Mouse (Mus musculus): Measurements from ENCODE around the gene Zfp13. TPM values are rescaled to one million over a fixed set of nuclear protein-coding genes. Genes with fewer than 3 reads are reported as not detected.

The Zfp13 gene
- polyA plus RNA-seq, 1 experiment from 2014 or later = 19.2 TPM

DNA sequence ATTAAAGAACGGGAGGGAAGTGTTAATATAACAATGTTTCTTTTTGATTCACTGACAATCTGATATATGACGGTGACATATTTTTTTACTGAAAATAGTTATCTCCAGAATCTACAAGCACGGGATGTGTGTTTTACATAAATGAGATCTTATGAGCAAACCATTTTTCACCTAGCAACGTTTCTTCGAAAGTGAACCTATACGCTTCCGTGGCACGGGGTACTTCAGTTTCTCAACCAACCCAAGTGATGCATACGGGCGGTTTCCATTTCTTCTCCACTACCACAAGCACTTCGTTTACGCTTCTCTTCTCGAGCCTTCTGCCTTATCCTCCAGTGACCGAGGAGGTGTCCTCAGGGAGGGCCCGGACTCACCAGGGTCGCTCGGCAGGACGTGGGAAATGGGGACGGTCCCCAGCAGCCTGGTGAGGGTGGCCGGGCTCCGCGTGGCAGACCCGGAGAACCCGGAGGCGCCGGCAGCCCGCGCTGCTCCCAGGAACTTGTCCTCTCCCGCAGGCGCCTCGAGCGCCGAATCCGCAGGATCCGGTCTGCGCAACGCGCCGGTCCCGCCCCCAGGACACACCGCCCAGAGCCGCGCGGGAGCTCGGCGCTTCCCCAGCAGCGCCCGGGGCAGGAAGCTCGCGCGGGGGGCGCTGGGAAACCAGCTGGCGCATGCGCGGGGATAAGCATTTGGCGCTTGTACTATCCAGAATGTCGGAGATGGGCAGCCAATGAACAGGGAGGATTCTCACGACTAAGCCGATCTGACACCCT, 35.5 kb downstream of the Zfp13 start, which contains the start of gene Zfp213:
TSS of gene Zfp213 (minus strand) at position 644 of the 773 bp plus-strand sequence.
- Histone ChIP-seq H3K36me3 (ENCODE audit: control insufficient read depth, insufficient read depth, low read length) (no peaks in the 10 kb centered on the region; the same call in 1 of the 2 replicates), H3K4me1 (replicated peaks; ENCODE audit: control insufficient read depth, insufficient read depth, low read length) (no peaks in the 10 kb centered on the region; the same call in 1 of the 2 replicates), H3K27ac (ENCODE audit: low read depth, low read length) (peak within 1 kb of the TSS; percentile 86), H3K4me3 (ENCODE audit: low read depth, low read length) (peak within 1 kb of the TSS; percentile 77), H3K9ac (ENCODE audit: low read length) (peak within 1 kb of the TSS; percentile 95), H3K27me3 (ENCODE audit: control insufficient read depth, insufficient read depth, low read length) (no peaks in the 10 kb centered on the region), H3K4me2 (ENCODE audit: low read depth, low read length, severe bottlenecking) (peak within 1 kb of the TSS; percentile 81), H3K9me3 (ENCODE audit: control insufficient read depth, low read length) (no peaks in the 10 kb centered on the region)
- ATAC-seq (replicated peaks; ENCODE audit: low FRiP score) (peak; percentile 96), DNase-seq (ENCODE audit: low spot score) (peak; percentile 97)
- 2% methylated on average over 59 of the region's 59 CpGs for WGBS

DNA sequence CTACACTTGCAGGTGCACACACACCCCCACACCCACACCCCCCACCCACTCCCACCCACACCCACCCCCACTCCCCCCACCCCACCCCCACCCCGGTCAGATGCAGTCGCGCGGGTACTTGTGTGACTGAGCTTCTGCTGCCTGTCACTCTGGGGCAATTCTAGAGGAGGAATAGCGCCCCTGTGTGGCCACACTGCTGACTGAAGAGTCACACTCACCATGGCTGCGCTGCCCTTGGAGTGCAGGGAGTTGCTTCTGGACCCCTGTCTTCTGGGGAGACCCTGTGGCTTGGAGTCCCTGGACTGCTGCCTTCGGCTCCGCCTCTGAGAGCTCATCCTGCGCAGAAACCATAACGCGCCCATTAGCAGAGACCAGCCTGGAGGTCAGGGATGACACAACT, 39.5 kb downstream of the Zfp13 start:
- Histone ChIP-seq H3K4me3 (ENCODE audit: low read depth, low read length) (no peak overlapping the region), H3K9me3 (ENCODE audit: control insufficient read depth, low read length) (no peaks in the 10 kb centered on the region), H3K4me2 (ENCODE audit: low read depth, low read length, severe bottlenecking) (no peak overlapping the region), H3K4me1 (replicated peaks; ENCODE audit: control insufficient read depth, insufficient read depth, low read length) (no peaks in the 10 kb centered on the region; the same call in 1 of the 2 replicates), H3K36me3 (ENCODE audit: control insufficient read depth, insufficient read depth, low read length) (peaks cover 5% of the 10 kb centered on the region; the same call in 1 of the 2 replicates), H3K27ac (ENCODE audit: low read depth, low read length) (no peak overlapping the region), H3K9ac (ENCODE audit: low read length) (no peak overlapping the region), H3K27me3 (ENCODE audit: control insufficient read depth, insufficient read depth, low read length) (no peaks in the 10 kb centered on the region)
- 56% methylated on average over 11 of the region's 11 CpGs for WGBS
- ATAC-seq (replicated peaks; ENCODE audit: low FRiP score) (no peak), DNase-seq (ENCODE audit: low spot score) (no peak)

DNA sequence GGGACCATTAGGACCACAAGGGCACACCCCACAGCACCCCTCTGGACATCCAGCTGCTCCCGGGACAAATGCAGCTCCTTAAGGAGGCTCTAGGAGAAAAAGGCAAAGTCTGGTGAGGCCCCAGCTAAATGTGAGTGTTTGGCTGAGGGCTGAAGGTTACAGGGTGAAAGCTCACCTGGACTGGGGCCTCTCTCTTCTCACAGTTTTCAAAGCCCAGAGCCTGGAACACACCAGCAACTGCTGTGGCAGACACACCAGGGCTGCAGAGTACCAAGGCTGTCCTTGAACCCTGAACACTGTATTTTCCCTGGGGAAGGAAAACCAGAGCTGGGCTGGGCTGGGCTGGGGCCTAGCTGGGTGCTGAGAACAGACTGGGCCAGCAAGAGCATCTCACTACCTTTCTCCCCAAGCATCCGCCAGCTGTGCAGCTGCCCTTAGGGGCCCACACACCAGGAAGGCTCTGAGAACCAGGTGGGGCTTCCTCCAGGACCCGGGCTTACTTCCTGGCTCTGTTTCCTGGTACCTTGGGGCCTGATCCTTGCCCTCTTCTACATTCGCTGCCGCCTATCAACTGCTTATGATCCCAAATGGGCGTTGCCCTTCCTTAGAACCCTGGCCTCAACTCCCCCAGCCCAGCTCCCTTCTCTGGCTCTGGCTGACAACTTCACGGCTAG, 43.9 kb downstream of the Zfp13 start:
- no peak overlapping the region for H3K4me3 ChIP-seq (ENCODE audit: low read depth, low read length)
- no peak for DNase-seq (ENCODE audit: low spot score)

DNA sequence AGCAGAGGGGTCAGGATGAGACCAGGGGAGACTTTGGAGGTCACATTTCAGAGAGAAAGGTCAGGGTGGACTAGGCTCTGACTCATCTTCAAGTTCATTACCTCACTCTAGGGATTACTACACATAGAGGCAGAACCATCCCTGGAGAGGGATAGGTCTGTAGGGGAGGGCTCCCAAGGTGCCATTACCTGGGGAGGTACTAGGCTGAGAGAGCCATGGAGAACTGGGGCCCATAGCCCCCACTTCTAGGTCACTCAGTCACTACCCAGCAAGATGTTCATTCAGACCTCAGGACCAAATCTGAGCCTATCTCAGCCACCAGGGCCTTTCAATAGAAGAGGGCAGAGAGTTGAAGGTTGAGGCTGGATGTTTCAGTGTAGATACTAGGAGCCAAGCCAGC, 45.0 kb downstream of the Zfp13 start:
- H3K27me3 ChIP-seq (ENCODE audit: control insufficient read depth, insufficient read depth, low read length) = no peaks in the 10 kb centered on the region
- H3K9ac ChIP-seq (ENCODE audit: low read length) = no peak overlapping the region
- H3K36me3 ChIP-seq (ENCODE audit: control insufficient read depth, insufficient read depth, low read length) = peaks cover 5% of the 10 kb centered on the region; the same call in 1 of the 2 replicates
- no peak overlapping the region for H3K4me2 ChIP-seq (ENCODE audit: low read depth, low read length, severe bottlenecking)
- no peaks in the 10 kb centered on the region for H3K9me3 ChIP-seq (ENCODE audit: control insufficient read depth, low read length)
- no peak for ATAC-seq (replicated peaks; ENCODE audit: low FRiP score)
- no peak overlapping the region for H3K27ac ChIP-seq (ENCODE audit: low read depth, low read length)
- H3K4me1 ChIP-seq (replicated peaks; ENCODE audit: control insufficient read depth, insufficient read depth, low read length) = no peaks in the 10 kb centered on the region; the same call in 1 of the 2 replicates
- no peak for DNase-seq (ENCODE audit: low spot score)
- H3K4me3 ChIP-seq (ENCODE audit: low read depth, low read length) = no peak overlapping the region

More for the DNA sequence above, 43.9 kb downstream of the Zfp13 start:
- no peaks in the 10 kb centered on the region for H3K27me3 ChIP-seq (ENCODE audit: control insufficient read depth, insufficient read depth, low read length)
- 90% methylated on average over 7 of the region's 7 CpGs for WGBS
- H3K4me1 ChIP-seq (replicated peaks; ENCODE audit: control insufficient read depth, insufficient read depth, low read length) = no peaks in the 10 kb centered on the region; the same call in 1 of the 2 replicates
- H3K27ac ChIP-seq (ENCODE audit: low read depth, low read length) = no peak overlapping the region
- H3K9me3 ChIP-seq (ENCODE audit: control insufficient read depth, low read length) = no peaks in the 10 kb centered on the region
- no peak overlapping the region for H3K9ac ChIP-seq (ENCODE audit: low read length)
- no peak overlapping the region for H3K4me2 ChIP-seq (ENCODE audit: low read depth, low read length, severe bottlenecking)
- no peak for ATAC-seq (replicated peaks; ENCODE audit: low FRiP score)
- H3K36me3 ChIP-seq (ENCODE audit: control insufficient read depth, insufficient read depth, low read length) = peaks cover 5% of the 10 kb centered on the region; the same call in 1 of the 2 replicates

DNA sequence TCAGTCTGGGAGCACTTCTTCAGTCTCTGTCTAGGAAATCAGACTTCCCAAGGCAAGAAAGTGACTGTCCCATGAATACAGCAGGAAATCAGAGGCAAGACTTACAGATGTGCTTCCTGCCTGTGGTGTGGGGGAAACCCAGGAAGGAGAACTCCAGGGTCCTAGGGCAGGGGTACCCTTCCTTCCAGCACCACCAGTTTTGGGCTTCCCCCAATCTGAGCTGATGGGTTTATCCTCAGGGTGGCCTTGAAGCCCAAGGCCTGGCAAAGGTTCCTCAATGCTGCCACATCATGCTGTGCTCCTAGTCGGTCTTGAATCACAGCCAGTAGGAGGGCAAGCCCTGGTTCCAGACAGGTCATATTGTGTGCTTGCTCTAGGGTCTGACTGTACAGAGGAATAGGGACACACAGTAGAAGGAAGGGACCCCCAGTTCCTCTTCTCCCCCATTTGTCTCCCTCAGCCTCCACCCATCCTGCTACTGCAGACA, 45.6 kb downstream of the Zfp13 start:
- Histone ChIP-seq H3K4me1 (replicated peaks; ENCODE audit: control insufficient read depth, insufficient read depth, low read length) (no peaks in the 10 kb centered on the region; the same call in 1 of the 2 replicates), H3K27ac (ENCODE audit: low read depth, low read length) (no peak overlapping the region), H3K4me3 (ENCODE audit: low read depth, low read length) (no peak overlapping the region), H3K27me3 (ENCODE audit: control insufficient read depth, insufficient read depth, low read length) (no peaks in the 10 kb centered on the region), H3K36me3 (ENCODE audit: control insufficient read depth, insufficient read depth, low read length) (peaks cover 5% of the 10 kb centered on the region; the same call in 1 of the 2 replicates), H3K4me2 (ENCODE audit: low read depth, low read length, severe bottlenecking) (no peak overlapping the region), H3K9ac (ENCODE audit: low read length) (no peak overlapping the region), H3K9me3 (ENCODE audit: control insufficient read depth, low read length) (no peaks in the 10 kb centered on the region)
- WGBS = 67% methylated on average over 1 of the region's 1 CpGs
- DNase-seq (ENCODE audit: low spot score) = no peak
- no peak for ATAC-seq (replicated peaks; ENCODE audit: low FRiP score)

DNA sequence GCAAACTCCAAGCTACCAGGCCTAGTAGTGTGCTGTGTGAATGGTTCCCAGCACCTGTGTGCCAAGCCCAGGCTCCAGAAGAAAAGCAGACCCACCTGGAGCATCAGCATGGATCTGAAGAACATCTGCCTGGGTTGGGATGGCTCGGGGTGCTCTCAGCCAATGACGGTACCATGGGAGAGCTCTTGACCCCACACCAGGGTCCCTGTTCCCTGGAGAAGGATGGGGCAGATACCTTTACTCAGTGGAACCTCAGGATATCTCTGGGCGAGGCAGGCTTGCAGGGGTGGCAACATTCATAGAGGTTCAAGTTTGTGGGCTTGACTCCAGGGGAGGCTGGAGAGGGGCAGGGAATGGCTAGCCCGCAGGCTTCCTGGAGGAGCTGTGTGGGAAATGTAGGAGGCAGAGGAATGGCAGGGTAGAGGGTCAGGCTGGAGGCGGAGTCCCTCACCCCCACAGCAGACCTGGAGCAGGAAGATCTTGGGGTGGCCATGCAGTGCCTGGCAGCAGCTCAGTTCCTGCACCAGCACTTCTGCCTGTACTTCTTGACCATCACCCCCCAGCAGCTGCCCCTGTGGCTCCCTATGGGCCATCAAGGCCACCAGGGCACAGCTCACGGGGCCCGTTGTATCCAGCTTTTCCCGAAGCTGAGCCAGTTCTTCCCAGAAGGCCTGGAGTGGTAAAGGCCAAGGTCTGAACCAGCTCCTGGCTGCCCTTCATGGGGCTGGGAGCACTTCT, 46.2 kb downstream of the Zfp13 start:
- no peak for ATAC-seq (replicated peaks; ENCODE audit: low FRiP score)
- Histone ChIP-seq H3K9me3 (ENCODE audit: control insufficient read depth, low read length) (no peaks in the 10 kb centered on the region), H3K4me1 (replicated peaks; ENCODE audit: control insufficient read depth, insufficient read depth, low read length) (no peaks in the 10 kb centered on the region; the same call in 1 of the 2 replicates), H3K27ac (ENCODE audit: low read depth, low read length) (no peak overlapping the region), H3K27me3 (ENCODE audit: control insufficient read depth, insufficient read depth, low read length) (no peaks in the 10 kb centered on the region), H3K9ac (ENCODE audit: low read length) (no peak overlapping the region), H3K36me3 (ENCODE audit: control insufficient read depth, insufficient read depth, low read length) (peaks cover 5% of the 10 kb centered on the region; the same call in 1 of the 2 replicates), H3K4me3 (ENCODE audit: low read depth, low read length) (no peak overlapping the region), H3K4me2 (ENCODE audit: low read depth, low read length, severe bottlenecking) (no peak overlapping the region)
- WGBS = 86% methylated on average over 8 of the region's 8 CpGs
- no peak for DNase-seq (ENCODE audit: low spot score)

DNA sequence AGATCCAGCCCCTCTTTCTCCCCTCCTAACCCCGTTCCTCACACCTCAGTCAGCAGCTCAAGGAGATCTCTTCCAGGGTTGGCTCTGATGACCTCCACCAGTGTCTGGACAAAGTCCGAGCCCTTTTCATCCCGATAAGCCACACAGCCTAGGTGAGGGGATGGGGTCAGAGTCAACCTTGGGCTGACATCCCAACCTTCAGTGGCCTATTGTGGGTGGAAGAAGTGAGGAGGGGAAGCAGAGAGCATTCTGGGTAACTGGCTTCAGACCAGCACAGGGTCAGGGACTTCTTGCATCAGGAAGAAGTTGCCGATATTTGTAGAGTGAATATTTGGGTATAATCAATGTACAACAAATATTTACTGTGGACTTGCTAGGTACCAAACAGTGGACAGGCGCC, 47.3 kb downstream of the Zfp13 start:
- Histone ChIP-seq H3K27me3 (ENCODE audit: control insufficient read depth, insufficient read depth, low read length) (no peaks in the 10 kb centered on the region), H3K36me3 (ENCODE audit: control insufficient read depth, insufficient read depth, low read length) (peaks cover 2% of the 10 kb centered on the region; the same call in 1 of the 2 replicates), H3K9ac (ENCODE audit: low read length) (no peak overlapping the region), H3K4me1 (replicated peaks; ENCODE audit: control insufficient read depth, insufficient read depth, low read length) (no peaks in the 10 kb centered on the region; the same call in 1 of the 2 replicates), H3K27ac (ENCODE audit: low read depth, low read length) (no peak overlapping the region), H3K9me3 (ENCODE audit: control insufficient read depth, low read length) (no peaks in the 10 kb centered on the region), H3K4me2 (ENCODE audit: low read depth, low read length, severe bottlenecking) (no peak overlapping the region), H3K4me3 (ENCODE audit: low read depth, low read length) (no peak overlapping the region)
- ATAC-seq (replicated peaks; ENCODE audit: low FRiP score) = no peak
- 64% methylated on average over 5 of the region's 5 CpGs for WGBS
- no peak for DNase-seq (ENCODE audit: low spot score)

DNA sequence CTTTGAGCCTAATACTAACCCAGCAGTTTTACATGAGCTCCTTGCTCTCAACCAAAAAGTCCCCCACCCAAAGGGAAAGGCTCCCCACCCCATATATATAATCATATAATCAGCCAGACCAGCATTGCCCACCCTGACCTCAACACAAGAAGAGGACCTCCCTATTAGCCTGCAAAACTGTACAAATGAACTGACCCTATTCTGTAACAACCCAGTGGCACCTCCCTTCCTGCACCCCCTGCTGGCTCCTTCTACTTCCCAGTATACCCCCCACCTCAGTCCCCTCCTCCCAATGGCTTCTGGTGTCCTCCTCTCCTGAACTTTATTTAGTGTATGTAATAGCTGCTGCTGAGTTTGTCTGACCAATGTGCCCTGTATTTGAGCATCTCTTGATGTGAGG, 47.9 kb downstream of the Zfp13 start:
- Histone ChIP-seq H3K9me3 (ENCODE audit: control insufficient read depth, low read length) (no peaks in the 10 kb centered on the region), H3K36me3 (ENCODE audit: control insufficient read depth, insufficient read depth, low read length) (no peaks in the 10 kb centered on the region; the same call in 1 of the 2 replicates), H3K4me1 (replicated peaks; ENCODE audit: control insufficient read depth, insufficient read depth, low read length) (no peaks in the 10 kb centered on the region; the same call in 1 of the 2 replicates), H3K4me3 (ENCODE audit: low read depth, low read length) (peak overlapping the region; percentile 60), H3K4me2 (ENCODE audit: low read depth, low read length, severe bottlenecking) (peak overlapping the region; percentile 66), H3K27me3 (ENCODE audit: control insufficient read depth, insufficient read depth, low read length) (no peaks in the 10 kb centered on the region), H3K27ac (ENCODE audit: low read depth, low read length) (no peak overlapping the region), H3K9ac (ENCODE audit: low read length) (peak overlapping the region; percentile 64; the same call in 1 of the 2 replicates)
- ATAC-seq (replicated peaks; ENCODE audit: low FRiP score) = no peak
- no peak for DNase-seq (ENCODE audit: low spot score)

Measured in forebrain, embryonic 11.5 days (tissue).